Mouse (Mus musculus) Patski (cell line): ENCODE results near the gene Arpp19. TPM values are rescaled to one million over a fixed set of nuclear protein-coding genes. Genes with fewer than 3 reads are reported as not detected.
A peak's percentile ranks its signal among the peaks of the same experiment; 100 is the strongest.

Experiments
- ATAC-seq: fragments of 100-300 bp; one replicate; pipeline ENCODE4 v1.8.0; 2021
- CTCF ChIA-PET: fragments of 350-600 bp; sonication (Branson Sonifier 250); formaldehyde crosslinking; loops from one replicate; lab custom pipeline; 2022; ENCODE audit warnings: inconsistent platforms; lab: Charles Lee
- POLR2A ChIA-PET: fragments of 350-600 bp; sonication (Branson Sonifier 250); formaldehyde crosslinking; loops from one replicate; lab custom pipeline; 2022; ENCODE audit warnings: antibody characterized with exemption, inconsistent platforms; lab: Charles Lee
- DNase-seq: peaks from one replicate; pipeline ENCODE4 v3.0.0-alpha.2; 2011; ENCODE audit warnings: low read depth, low spot score
- H3K27me3 ChIP-seq: fragments of 371-371 bp; one replicate; pipeline ENCODE4 v1.5.1; 2021
- CTCF ChIP-seq: fragments of 100-300 bp; IDR thresholded peaks from one replicate; pipeline ENCODE4 v1.5.1; 2021
- in situ Hi-C: fragments of 300-500 bp; cut with MboI; formaldehyde crosslinking; loops from 3 replicates; pipeline ENCODE4 v1.11.1; 2018; ENCODE audit warnings: low pct_unique_long_range_greater_than_20kb, mixed read lengths
- polyA plus RNA-seq: library from polyadenylated mRNA; unstranded; gene quantifications from one replicate; pipeline ENCODE4 v1.2.3, GENCODE M21; 2021

Arpp19 gene
- polyA plus RNA-seq, 1 experiment from 2014 or later, result 167 TPM

GRCm38 (mm10) chr9:75004203-75004602 is 33.2 kb upstream of the Arpp19 start:
- in situ Hi-C loops, result no loop called here
- no peak for DNase-seq
- H3K27me3 ChIP-seq, result no peaks in the 10 kb centered on the region
- no peak for ATAC-seq
- ChIA-PET POLR2A (no interaction called here), CTCF (interaction anchor here (1.3 kb wide), 1 partner anchor 11 kb away, joined by 4 read pairs; no protein-coding TSS in a partner anchor)
- TF ChIP-seq CTCF, result no peak

GRCm38 (mm10) chr9:75016591-75016990 is 20.8 kb upstream of the Arpp19 start:
- in situ Hi-C loops, result no loop called here
- CTCF ChIA-PET, result no interaction called here
- H3K27me3 ChIP-seq, result no peaks in the 10 kb centered on the region
- POLR2A ChIA-PET, result no interaction called here
- ATAC-seq, result no peak
- TF ChIP-seq CTCF, result no peak
- no peak for DNase-seq

DNA sequence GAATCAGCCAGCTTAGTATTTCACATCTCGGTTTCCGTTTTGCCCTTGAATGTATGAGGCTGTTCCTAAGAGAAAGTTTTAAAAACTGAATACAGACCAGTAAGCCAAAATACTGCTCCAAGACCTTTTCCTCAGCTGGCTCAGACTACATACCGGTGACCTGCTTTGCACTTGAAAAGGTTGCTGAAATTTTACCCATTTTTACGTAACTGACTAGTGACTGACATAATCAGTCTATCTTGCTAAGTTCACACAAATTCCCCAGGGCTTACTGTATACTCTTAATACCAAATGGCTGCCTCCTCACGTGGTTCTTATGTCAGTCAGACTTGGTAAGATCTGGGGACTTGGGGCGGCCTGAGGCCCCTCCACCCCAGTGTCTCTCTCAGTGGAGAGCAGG is 18.2 kb upstream of the Arpp19 start:
- POLR2A ChIA-PET, result no interaction called here
- in situ Hi-C loops, result no loop called here
- no peaks in the 10 kb centered on the region for H3K27me3 ChIP-seq
- TF ChIP-seq CTCF, result no peak
- DNase-seq, result no peak
- ATAC-seq, result no peak
- CTCF ChIA-PET, result no interaction called here

DNA sequence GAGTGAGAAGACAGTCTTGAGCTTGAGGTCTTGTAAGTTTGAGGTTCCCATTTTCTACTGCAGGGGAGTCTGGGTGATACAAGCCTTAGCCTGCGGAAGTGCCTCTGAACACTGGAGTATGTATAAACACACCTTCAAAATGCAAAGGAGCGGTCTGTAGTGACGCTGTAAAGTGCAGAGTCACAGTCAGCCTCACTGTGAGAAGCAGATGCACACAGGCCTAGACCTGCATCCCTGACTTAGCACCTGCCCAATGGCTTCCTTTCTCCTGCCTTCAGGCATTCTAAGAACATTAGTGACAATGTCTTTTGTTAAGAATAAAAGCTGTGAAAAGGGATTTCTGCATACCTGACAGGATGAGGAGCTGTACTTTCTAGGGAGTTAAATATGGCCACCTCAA is 17.8 kb upstream of the Arpp19 start:
- no peak for TF ChIP-seq CTCF
- ChIA-PET POLR2A (no interaction called here), CTCF (no interaction called here)
- in situ Hi-C loops, result no loop called here
- no peaks in the 10 kb centered on the region for H3K27me3 ChIP-seq
- DNase-seq (no peak), ATAC-seq (no peak)

GRCm38 (mm10) chr9:75020561-75020960 is 16.9 kb upstream of the Arpp19 start:
- no peak for TF ChIP-seq CTCF
- ChIA-PET POLR2A (no interaction called here), CTCF (interaction anchor here (0.9 kb wide), 1 partner anchor 9 kb away, joined by 3 read pairs; no protein-coding TSS in a partner anchor)
- in situ Hi-C loops, result loop anchor here (5.0 kb wide), 1 partner anchor 113 kb away; no protein-coding TSS in a partner anchor
- H3K27me3 ChIP-seq, result no peaks in the 10 kb centered on the region
- ATAC-seq, result no peak
- DNase-seq, result no peak

DNA sequence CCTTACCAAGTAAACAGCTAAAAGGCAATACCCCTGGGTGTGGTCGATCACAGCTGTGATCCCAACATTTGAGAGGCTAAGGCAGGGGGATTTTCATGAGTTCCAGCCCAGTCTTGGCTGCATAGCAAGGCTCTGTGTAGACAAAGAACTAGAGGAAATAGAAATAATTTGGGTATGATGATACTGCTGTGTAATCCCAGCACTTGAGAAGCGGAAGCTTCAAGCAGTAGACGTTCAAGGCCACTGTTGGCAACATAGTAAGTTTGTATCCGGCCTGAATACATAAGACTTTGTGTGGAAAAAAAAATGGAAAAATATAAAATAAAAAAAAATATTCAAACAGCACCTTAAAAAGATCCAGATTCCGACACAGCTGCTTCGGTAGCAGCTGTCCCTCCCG is 14.9 kb upstream of the Arpp19 start:
- no peak for DNase-seq
- in situ Hi-C loops, result loop anchor here (5.0 kb wide), 1 partner anchor 115 kb away; no protein-coding TSS in a partner anchor
- no peaks in the 10 kb centered on the region for H3K27me3 ChIP-seq
- ChIA-PET POLR2A (interaction anchor here (0.6 kb wide), 1 partner anchor 25 kb away, joined by 4 read pairs; no protein-coding TSS in a partner anchor), CTCF (interaction anchor here (0.9 kb wide), 1 partner anchor 11 kb away, joined by 4 read pairs; no protein-coding TSS in a partner anchor)
- no peak for ATAC-seq
- TF ChIP-seq CTCF, result no peak

DNA sequence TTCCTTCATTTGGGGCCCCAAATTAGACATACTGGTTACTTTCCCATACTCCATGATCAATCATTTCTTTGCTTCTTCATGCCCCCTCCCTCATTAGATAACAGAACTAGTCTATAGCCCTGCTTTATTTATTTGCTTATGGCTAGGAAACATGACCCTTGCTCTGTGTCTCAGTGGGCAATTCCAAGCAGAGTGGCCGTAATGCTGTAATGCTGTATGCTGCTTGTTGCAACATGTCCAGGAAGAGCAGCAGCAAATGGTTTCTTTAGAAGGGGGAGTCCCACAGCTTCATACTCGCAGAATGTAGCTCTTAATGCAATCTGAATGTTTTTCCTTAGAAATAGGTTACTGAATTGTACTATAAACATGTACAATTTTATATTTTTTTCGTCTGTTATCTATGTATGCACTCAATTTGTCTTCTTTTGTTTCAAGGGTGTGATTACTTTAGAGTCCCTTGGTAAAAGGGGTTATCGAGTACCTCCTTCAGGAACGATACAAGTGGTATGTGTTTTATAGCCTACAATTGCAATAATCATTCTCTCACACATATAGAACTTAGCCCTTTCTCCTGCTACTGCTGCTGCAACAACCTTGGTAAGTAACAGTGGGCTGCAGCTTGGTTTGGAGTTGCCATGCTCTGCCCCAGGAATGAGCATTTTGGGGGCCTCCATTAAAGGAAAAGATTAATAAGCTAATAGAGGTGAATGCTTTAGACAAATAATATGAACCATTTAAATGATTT is 14.1 kb upstream of the Arpp19 start:
- POLR2A ChIA-PET, result interaction anchor here (0.6 kb wide), 1 partner anchor 14 kb away, joined by 3 read pairs; no protein-coding TSS in a partner anchor
- no peak for DNase-seq
- TF ChIP-seq CTCF, result no peak
- CTCF ChIA-PET, result interaction anchor here (1.5 to 2.4 kb wide), 2 partner anchors 10 to 24 kb away, joined by 3 to 10 read pairs; no protein-coding TSS in a partner anchor
- in situ Hi-C loops, result loop anchor here (5.0 kb wide), 1 partner anchor 116 kb away; no protein-coding TSS in a partner anchor
- H3K27me3 ChIP-seq, result no peaks in the 10 kb centered on the region
- no peak for ATAC-seq

GRCm38 (mm10) chr9:75024089-75024488 is 13.3 kb upstream of the Arpp19 start:
- ATAC-seq, result no peak
- no peak for DNase-seq
- POLR2A ChIA-PET, result interaction anchor here (0.6 kb wide), 1 partner anchor 13 kb away, joined by 3 read pairs; no protein-coding TSS in a partner anchor
- no peak for TF ChIP-seq CTCF
- in situ Hi-C loops, result loop anchor here (5.0 kb wide), 1 partner anchor 117 kb away; no protein-coding TSS in a partner anchor
- no peaks in the 10 kb centered on the region for H3K27me3 ChIP-seq
- CTCF ChIA-PET, result interaction anchor here (1.5 to 2.4 kb wide), 2 partner anchors 9 to 25 kb away, joined by 3 to 10 read pairs; no protein-coding TSS in a partner anchor

- peak; percentile 47 for TF ChIP-seq CTCF
- in situ Hi-C loops, result no loop called here
- no peak for DNase-seq
- ChIA-PET POLR2A (no interaction called here), CTCF (interaction anchor here (1.1 to 2.4 kb wide), 5 partner anchors 8 to 118 kb away, joined by 3 to 10 read pairs (median 3); partner anchors contain the start of gene Arpp19)
- H3K27me3 ChIP-seq, result no peaks in the 10 kb centered on the region
- no peak for ATAC-seq
These were observed 11.7 kb upstream of the Arpp19 start for GRCm38 (mm10) chr9:75025689-75026088.

- no peaks in the 10 kb centered on the region for H3K27me3 ChIP-seq
- in situ Hi-C loops, result no loop called here
- ATAC-seq (no peak), DNase-seq (no peak)
- CTCF ChIA-PET, result interaction anchor here (0.7 to 3.3 kb wide), 7 partner anchors 8 to 248 kb away, joined by 3 to 13 read pairs (median 4); no protein-coding TSS in a partner anchor
- POLR2A ChIA-PET, result no interaction called here
- no peak for TF ChIP-seq CTCF
These were observed 5.0 kb upstream of the Arpp19 start for GRCm38 (mm10) chr9:75032408-75032807.

DNA sequence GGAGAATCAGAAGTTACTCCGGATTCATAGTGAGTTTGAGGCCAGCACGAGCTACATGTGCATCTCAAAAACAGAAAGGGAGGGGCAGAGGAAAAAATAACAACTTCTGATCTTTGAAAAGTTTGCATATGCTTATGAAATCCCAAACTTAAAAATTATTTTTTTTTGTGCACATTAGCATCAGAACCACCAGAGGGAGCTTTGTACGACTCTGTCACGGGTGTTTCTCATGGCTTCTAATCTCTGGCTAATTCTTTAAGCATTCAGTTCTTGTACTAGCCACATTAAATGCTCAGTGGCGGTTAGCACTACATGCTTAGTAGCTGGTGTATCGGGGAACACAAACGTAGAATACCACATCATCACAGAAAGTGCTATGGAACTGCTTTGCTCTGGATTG is 4.3 kb upstream of the Arpp19 start:
- no peak for DNase-seq
- TF ChIP-seq CTCF, result peak; percentile 51
- no peaks in the 10 kb centered on the region for H3K27me3 ChIP-seq
- ATAC-seq, result no peak
- in situ Hi-C loops, result no loop called here
- CTCF ChIA-PET, result interaction anchor here (0.7 to 3.3 kb wide), 10 partner anchors 9 to 247 kb away, joined by 3 to 13 read pairs (median 4); no protein-coding TSS in a partner anchor
- POLR2A ChIA-PET, result no interaction called here
